Mouse (Mus musculus): ENCODE measurements around the gene Cadm3. TPM values are rescaled to one million over a fixed set of nuclear protein-coding genes. Genes with fewer than 3 reads are reported as not detected.
A peak's percentile ranks its signal among the peaks of the same experiment; 100 is the strongest.
"Not testable (repeated sequence)": the region's sequence is repeated elsewhere in the genome, so short reads cannot be mapped to it uniquely, and the experiment has no call there.

Gene Cadm3
- polyA plus RNA-seq, 1 experiment = not detected

GRCm38 (mm10) chr1:173325395-173325794, 42.1 kb downstream of the Cadm3 start:
- no peak overlapping the region for H3K4me3 ChIP-seq (ENCODE audit: insufficient read depth, low read length)
- TF ChIP-seq CTCF (IDR thresholded peaks at IDR 0.05; ENCODE audit: low read depth, low read length) = no peak
- TF ChIP-seq POLR2A (IDR thresholded peaks at IDR 0.05; ENCODE audit: borderline replicate concordance, low read depth, low read length) = no peak
- no peaks in the 10 kb centered on the region for H3K4me1 ChIP-seq (ENCODE audit: control insufficient read depth, insufficient read depth, low read length)
- H3K27ac ChIP-seq (ENCODE audit: insufficient read depth, low read depth, low read length) = no peak overlapping the region

DNA sequence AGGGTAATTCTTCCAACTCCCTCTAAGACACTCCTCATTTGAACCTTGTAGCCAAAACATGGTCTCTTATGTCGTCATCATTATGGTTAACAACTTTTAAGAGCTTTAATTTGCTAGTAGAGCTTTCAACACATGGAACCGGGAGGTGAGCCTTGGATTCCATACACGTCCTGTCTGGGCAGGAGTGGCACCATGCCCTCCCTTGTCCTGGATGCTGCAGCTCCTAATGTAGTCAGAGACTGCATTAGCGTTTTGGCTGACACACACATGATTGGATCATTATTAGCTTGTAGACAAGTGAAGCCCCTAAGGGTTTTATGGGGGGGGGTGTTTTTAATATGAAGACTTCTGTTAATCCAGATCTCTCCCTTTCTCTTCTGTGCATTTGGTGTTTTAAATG, 42.5 kb downstream of the Cadm3 start:
- TF ChIP-seq CTCF (IDR thresholded peaks at IDR 0.05; ENCODE audit: low read depth, low read length) (no peak), POLR2A (IDR thresholded peaks at IDR 0.05; ENCODE audit: borderline replicate concordance, low read depth, low read length) (no peak)
- H3K4me1 ChIP-seq (ENCODE audit: control insufficient read depth, insufficient read depth, low read length) = no peaks in the 10 kb centered on the region
- no peak overlapping the region for H3K27ac ChIP-seq (ENCODE audit: insufficient read depth, low read depth, low read length)
- no peak overlapping the region for H3K4me3 ChIP-seq (ENCODE audit: insufficient read depth, low read length)

GRCm38 (mm10) chr1:173323839-173324585, 43.5 kb downstream of the Cadm3 start:
- Histone ChIP-seq H3K27ac (ENCODE audit: insufficient read depth, low read depth, low read length) (no peak overlapping the region), H3K4me3 (ENCODE audit: insufficient read depth, low read length) (no peak overlapping the region), H3K4me1 (ENCODE audit: control insufficient read depth, insufficient read depth, low read length) (no peaks in the 10 kb centered on the region)
- TF ChIP-seq CTCF (IDR thresholded peaks at IDR 0.05; ENCODE audit: low read depth, low read length) (peak; percentile 83), POLR2A (IDR thresholded peaks at IDR 0.05; ENCODE audit: borderline replicate concordance, low read depth, low read length) (no peak)

DNA sequence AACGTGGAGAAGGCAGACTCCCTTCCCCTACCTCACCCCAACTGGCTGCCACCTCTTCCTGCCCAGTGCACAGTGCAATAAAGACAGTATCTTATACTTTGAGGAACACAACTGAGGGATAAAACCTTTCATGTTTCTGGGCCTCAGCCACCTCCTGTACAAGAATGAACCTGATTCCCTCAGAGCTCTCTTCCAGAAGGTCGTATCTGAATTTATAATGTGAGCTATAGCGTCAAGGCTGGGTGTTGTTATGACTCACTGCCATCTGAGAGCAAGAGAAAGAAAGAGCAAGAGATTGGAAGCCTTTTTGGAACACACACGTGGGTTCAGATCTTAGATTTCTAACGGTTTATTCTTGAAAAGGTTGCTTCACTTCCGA, 45.3 kb downstream of the Cadm3 start:
- H3K27ac ChIP-seq (ENCODE audit: insufficient read depth, low read depth, low read length) = no peak overlapping the region
- no peak for TF ChIP-seq POLR2A (IDR thresholded peaks at IDR 0.05; ENCODE audit: borderline replicate concordance, low read depth, low read length)
- TF ChIP-seq CTCF (IDR thresholded peaks at IDR 0.05; ENCODE audit: low read depth, low read length) = no peak
- H3K4me1 ChIP-seq (ENCODE audit: control insufficient read depth, insufficient read depth, low read length) = no peaks in the 10 kb centered on the region
- H3K4me3 ChIP-seq (ENCODE audit: insufficient read depth, low read length) = no peak overlapping the region

DNA sequence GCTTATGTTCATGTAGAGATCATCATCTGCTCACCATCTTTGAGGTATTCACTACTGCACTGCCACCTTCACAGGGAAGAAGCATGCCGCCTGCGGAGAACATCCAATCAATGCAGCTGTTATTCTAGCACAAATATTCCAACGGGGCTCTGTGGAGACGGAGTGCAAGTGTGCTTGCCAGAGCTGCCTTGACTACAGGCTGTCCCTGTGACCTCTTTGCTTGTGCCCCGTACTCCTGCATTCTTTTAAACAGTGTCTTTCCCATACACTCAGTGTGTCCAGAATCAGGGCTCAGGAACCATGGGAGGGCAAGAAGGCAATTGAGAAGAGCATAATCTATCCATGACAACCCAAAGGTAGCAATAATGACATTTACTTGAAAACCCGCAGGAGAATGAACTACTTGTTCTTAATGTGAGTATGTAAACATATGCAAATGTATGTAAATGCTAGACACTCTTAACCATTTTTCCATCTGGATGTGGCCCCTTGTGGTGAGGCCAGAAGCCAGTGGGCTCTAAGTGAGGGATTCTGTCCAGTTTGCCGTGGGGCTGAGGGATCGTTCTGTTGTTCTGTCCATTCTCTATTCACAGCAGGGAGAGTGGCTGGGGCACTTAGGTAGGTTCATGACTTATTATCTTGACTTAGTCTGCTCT, 45.8 kb downstream of the Cadm3 start:
- H3K27ac ChIP-seq (ENCODE audit: insufficient read depth, low read depth, low read length) = no peak overlapping the region
- no peaks in the 10 kb centered on the region for H3K4me1 ChIP-seq (ENCODE audit: control insufficient read depth, insufficient read depth, low read length)
- H3K4me3 ChIP-seq (ENCODE audit: insufficient read depth, low read length) = no peak overlapping the region
- no peak for TF ChIP-seq CTCF (IDR thresholded peaks at IDR 0.05; ENCODE audit: low read depth, low read length)
- no peak for TF ChIP-seq POLR2A (IDR thresholded peaks at IDR 0.05; ENCODE audit: borderline replicate concordance, low read depth, low read length)

GRCm38 (mm10) chr1:173317925-173318477, 49.5 kb downstream of the Cadm3 start:
- Histone ChIP-seq H3K4me3 (ENCODE audit: insufficient read depth, low read length) (no peak overlapping the region), H3K27ac (ENCODE audit: insufficient read depth, low read depth, low read length) (no peak overlapping the region)
- TF ChIP-seq POLR2A (IDR thresholded peaks at IDR 0.05; ENCODE audit: borderline replicate concordance, low read depth, low read length) (no peak), CTCF (IDR thresholded peaks at IDR 0.05; ENCODE audit: low read depth, low read length) (no peak)

GRCm38 (mm10) chr1:173315725-173316124, 51.8 kb downstream of the Cadm3 start:
- H3K4me3 ChIP-seq (ENCODE audit: insufficient read depth, low read length) = no peak overlapping the region
- TF ChIP-seq POLR2A (IDR thresholded peaks at IDR 0.05; ENCODE audit: borderline replicate concordance, low read depth, low read length) (no peak), CTCF (IDR thresholded peaks at IDR 0.05; ENCODE audit: low read depth, low read length) (no peak)
- no peaks in the 10 kb centered on the region for H3K4me1 ChIP-seq (ENCODE audit: control insufficient read depth, insufficient read depth, low read length)
- no peak overlapping the region for H3K27ac ChIP-seq (ENCODE audit: insufficient read depth, low read depth, low read length)

More at GRCm38 (mm10) chr1:173317925-173318477, 49.5 kb downstream of the Cadm3 start:
- no peaks in the 10 kb centered on the region for H3K4me1 ChIP-seq (ENCODE audit: control insufficient read depth, insufficient read depth, low read length)

GRCm38 (mm10) chr1:173313535-173314050, 53.9 kb downstream of the Cadm3 start:
- H3K4me3 ChIP-seq (ENCODE audit: insufficient read depth, low read length); H3K4me1 ChIP-seq (ENCODE audit: control insufficient read depth, insufficient read depth, low read length); H3K27ac ChIP-seq (ENCODE audit: insufficient read depth, low read depth, low read length): not testable (repeated sequence)

DNA sequence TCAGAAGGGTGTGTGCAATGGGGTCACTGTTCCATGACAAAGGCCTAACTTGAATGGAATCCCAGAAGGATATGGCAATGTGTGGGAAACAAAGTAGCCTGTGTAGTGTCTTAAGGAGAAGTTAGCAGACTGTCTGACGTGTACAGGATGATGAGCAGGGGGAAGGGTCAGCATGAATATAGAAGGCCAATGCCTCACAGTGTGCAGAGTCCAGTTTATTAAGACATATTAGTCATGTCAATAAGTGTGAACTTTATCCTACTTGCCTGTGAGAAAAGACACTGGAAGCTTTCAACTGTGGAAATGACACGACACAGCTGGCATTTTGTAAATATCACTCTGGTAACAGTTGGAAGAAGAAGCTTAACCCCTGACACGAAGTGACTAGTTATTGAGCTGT, 64.7 kb downstream of the Cadm3 start:
- H3K4me3 ChIP-seq (ENCODE audit: insufficient read depth, low read length); H3K27ac ChIP-seq (ENCODE audit: insufficient read depth, low read depth, low read length); H3K4me1 ChIP-seq (ENCODE audit: control insufficient read depth, insufficient read depth, low read length): not testable (repeated sequence)

Other genes with a start within 250 kb of the Cadm3 start
- gene Olfr1408, start 230.3 kb downstream of the Cadm3 start, polyA plus RNA-seq (2012; ENCODE audit: insufficient read depth, insufficient read length, missing spikeins) = not detected in 2 replicates
- gene Olfr1406, start 177.1 kb downstream of the Cadm3 start, polyA plus RNA-seq (2012; ENCODE audit: insufficient read depth, insufficient read length, missing spikeins) = not detected in 2 replicates
- gene Olfr218, start 169.9 kb downstream of the Cadm3 start, polyA plus RNA-seq (2012; ENCODE audit: insufficient read depth, insufficient read length, missing spikeins) = not detected in 2 replicates
- not detected in 2 replicates for gene Olfr1404, start 155.3 kb downstream of the Cadm3 start, polyA plus RNA-seq (2012; ENCODE audit: insufficient read depth, insufficient read length, missing spikeins)
- not detected in 2 replicates for gene Fcer1a, start 140.5 kb downstream of the Cadm3 start, polyA plus RNA-seq (2012; ENCODE audit: insufficient read depth, insufficient read length, missing spikeins)
- gene Olfr418, start 101.7 kb downstream of the Cadm3 start, polyA plus RNA-seq (2012; ENCODE audit: insufficient read depth, insufficient read length, missing spikeins) = not detected in 2 replicates
- gene Mptx2, start 89.9 kb downstream of the Cadm3 start, polyA plus RNA-seq (2012; ENCODE audit: insufficient read depth, insufficient read length, missing spikeins) = not detected in 2 replicates
- gene Ackr1, start 33.9 kb downstream of the Cadm3 start, polyA plus RNA-seq (2012; ENCODE audit: insufficient read depth, insufficient read length, missing spikeins) = not detected in 2 replicates
- gene Aim2, start 16.8 kb downstream of the Cadm3 start, polyA plus RNA-seq (2012; ENCODE audit: insufficient read depth, insufficient read length, missing spikeins) = 62.9 and 94.2 TPM in 2 replicates
- 17.7 and 19.1 TPM in 2 replicates for gene Ifi206, start 123.3 kb upstream of the Cadm3 start, polyA plus RNA-seq (2012; ENCODE audit: insufficient read depth, insufficient read length, missing spikeins)
- 4.4 and 7.1 TPM in 2 replicates for gene Ifi214, start 168.3 kb upstream of the Cadm3 start, polyA plus RNA-seq (2012; ENCODE audit: insufficient read depth, insufficient read length, missing spikeins)
- 57.2 and 58.1 TPM in 2 replicates for gene Ifi213, start 231.6 kb upstream of the Cadm3 start, polyA plus RNA-seq (2012; ENCODE audit: insufficient read depth, insufficient read length, missing spikeins)